Mouse (Mus musculus): Measurements from ENCODE around the gene Jmy.

The Jmy gene

GRCm38 (mm10) chr13:93380399-93381063 lies 119.1 kb downstream of the Jmy start:
- TF ChIP-seq POU5F1 (IDR thresholded peaks at IDR 0.05; ENCODE audit: borderline replicate concordance, low read length): no peak
- no peak for TF ChIP-seq CTCF (conservative IDR thresholded peaks at IDR 0.05; ENCODE audit: low read length)
- TF ChIP-seq NANOG (IDR thresholded peaks at IDR 0.05; ENCODE audit: borderline replicate concordance, low read length): no peak
- H3K27me3 ChIP-seq (ENCODE audit: insufficient read depth, low read length): no peaks in the 10 kb centered on the region
- H3K36me3 ChIP-seq (ENCODE audit: insufficient read depth, low read length): no peaks in the 10 kb centered on the region
- no peak overlapping the region for H3K4me3 ChIP-seq (replicated peaks; ENCODE audit: low read length)
- H3K4me1 ChIP-seq (replicated peaks; ENCODE audit: low read depth, low read length): no peaks in the 10 kb centered on the region
- no peaks in the 10 kb centered on the region for H3K9me3 ChIP-seq (ENCODE audit: low read length)
